Mouse (Mus musculus) right cerebral cortex, postnatal 14 days (tissue): ENCODE data around the gene Mrap2.

Experiments used
- DNase-seq: peaks from one replicate; pipeline ENCODE4 v3.0.0; 2022

Mrap2 gene

GRCm38 (mm10) chr9:87182231-87182630, 38.1 kb downstream of the Mrap2 start:
- DNase-seq = no peak

GRCm38 (mm10) chr9:87187336-87187735, 43.2 kb downstream of the Mrap2 start:
- DNase-seq = no peak

- no peak for DNase-seq
Observed at GRCm38 (mm10) chr9:87193721-87194120, 49.6 kb downstream of the Mrap2 start.

- no peak for DNase-seq
Observed at GRCm38 (mm10) chr9:87197277-87197676, 53.2 kb downstream of the Mrap2 start.

GRCm38 (mm10) chr9:87198036-87198435, 53.9 kb downstream of the Mrap2 start:
- no peak for DNase-seq

- DNase-seq = no peak
Observed at GRCm38 (mm10) chr9:87200426-87200825, 56.3 kb downstream of the Mrap2 start.

GRCm38 (mm10) chr9:87200919-87201318, 56.8 kb downstream of the Mrap2 start:
- no peak for DNase-seq

GRCm38 (mm10) chr9:87202431-87202830, 58.3 kb downstream of the Mrap2 start:
- DNase-seq = no peak

GRCm38 (mm10) chr9:87210830-87211339, 66.8 kb downstream of the Mrap2 start:
- DNase-seq = no peak

- no peak for DNase-seq
Observed at GRCm38 (mm10) chr9:87213204-87213603, 69.1 kb downstream of the Mrap2 start.
